Mouse (Mus musculus) A20 (cell line): Measurements from ENCODE around the gene Ccdc110.

Experiments used
- DNase-seq: peaks from one replicate; pipeline ENCODE4 v3.0.0-alpha.2; 2011; ENCODE audit warnings: low read depth, low spot score

The Ccdc110 gene

DNA sequence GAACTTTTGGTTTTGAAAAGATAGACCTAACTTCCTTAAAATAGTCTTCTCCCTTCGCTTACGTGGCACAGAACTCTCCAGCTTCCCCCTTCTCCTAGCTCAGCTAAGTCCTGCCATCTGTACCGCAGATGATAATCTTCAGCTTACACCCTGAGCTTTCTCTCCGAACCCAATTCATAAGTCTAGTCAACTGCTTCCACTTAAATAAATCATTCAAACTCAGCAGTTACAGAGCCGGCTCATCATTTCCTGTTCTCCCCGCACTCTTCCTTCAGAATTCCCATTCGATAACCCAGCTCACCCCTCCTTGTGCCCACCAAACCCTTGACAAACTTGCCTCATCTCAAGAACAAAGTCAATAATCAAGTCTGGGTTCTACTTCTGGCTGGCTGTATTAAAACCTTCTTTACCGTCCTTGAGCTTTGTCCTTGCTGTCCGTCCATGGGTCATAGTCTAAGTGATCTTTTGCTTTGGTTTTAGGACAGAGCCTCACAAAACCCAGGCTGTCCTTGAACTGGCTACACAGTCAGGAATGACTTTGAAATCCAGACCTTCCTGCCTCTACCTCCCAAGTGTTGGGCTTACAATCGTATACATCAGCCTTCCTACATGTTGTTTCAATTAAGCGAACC lies 41.5 kb downstream of the Ccdc110 start:
- no peak for DNase-seq

DNA sequence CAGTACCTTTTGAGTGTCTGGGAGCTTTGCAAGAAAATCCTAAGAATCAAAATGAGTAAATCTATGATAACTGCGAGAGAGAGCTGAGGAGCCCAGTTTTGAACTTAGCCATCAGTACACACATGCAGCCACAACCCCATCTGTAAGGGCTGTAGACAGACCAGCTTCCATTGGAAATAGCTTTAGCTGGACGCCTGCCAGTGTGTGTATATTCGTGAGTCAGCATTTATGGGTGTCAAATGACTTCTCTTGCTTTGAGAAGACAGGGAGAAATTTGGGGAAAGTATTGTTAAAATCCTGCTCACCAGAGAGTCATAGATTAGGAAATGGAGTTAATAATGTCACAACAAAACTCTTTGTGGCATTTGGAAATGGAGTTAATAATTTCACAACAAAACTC lies 52.2 kb downstream of the Ccdc110 start:
- DNase-seq = no peak

DNA sequence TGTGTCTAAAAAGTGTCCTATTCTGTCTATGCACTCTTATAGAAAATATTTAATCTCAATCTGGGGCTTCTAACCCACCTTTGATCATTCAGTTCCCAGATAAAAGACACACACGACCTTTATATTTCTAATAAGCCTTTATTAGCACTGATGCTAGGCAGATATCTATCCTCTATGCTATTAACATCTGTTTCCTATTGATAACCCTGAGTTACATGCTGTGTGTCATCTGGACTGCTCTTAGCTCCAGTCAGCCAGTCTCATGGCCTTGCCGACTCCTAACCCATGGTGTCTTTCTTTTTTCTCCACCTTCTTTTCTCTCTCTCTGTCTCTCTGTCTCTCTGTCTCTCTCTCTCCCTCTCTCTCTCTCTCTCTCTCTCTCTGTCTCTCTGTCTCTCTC lies 53.8 kb downstream of the Ccdc110 start:
- DNase-seq = no peak

DNA sequence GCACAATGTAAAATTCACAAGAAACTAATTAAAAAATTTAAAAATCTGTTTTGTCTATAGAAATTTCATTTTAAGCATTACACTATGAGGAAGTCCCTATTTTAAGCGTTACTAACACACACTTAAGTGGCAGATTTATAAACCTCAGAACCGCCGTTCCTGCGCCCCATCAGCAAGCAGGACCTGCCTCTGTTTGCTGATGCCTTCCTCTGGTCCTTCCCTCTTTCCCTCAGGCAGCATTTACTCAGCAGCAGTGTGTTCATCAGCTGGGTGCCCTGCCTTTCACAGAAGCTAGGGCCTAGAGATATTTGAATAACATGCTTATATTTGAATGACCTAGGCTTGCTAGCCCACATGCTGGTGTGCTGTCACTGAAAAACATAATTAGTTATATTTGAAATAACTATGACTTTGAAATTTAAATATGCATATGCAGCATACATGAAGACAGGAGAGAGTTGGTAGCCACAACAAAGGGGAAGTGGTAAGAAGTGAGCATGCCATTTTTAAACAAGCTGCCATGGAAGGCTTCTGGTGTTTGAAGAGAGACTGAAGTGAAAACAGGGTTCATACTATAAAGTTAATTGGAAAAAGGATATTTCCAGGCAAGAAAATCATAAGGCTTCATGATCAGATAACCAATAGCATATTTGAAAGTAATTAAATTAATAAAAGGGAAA lies 56.4 kb downstream of the Ccdc110 start:
- peak; percentile 78 for DNase-seq
